Mouse (Mus musculus) hindbrain, embryonic 10.5 days (tissue): ENCODE results near the gene Rps15. TPM values are rescaled to one million over a fixed set of nuclear protein-coding genes. Genes with fewer than 3 reads are reported as not detected.

Source experiments
- DNase-seq: peaks from one replicate; pipeline ENCODE4 v3.0.0-alpha.2; 2017; ENCODE audit warnings: low spot score
- H3K27ac ChIP-seq: fragments of 300-500 bp; sonication (generic); 2 replicates; pipeline ENCODE4 v1.5.1; 2016; ENCODE audit warnings: mild to moderate bottlenecking, moderate library complexity
- H3K27me3 ChIP-seq: fragments of 300-500 bp; sonication (generic); 2 replicates; pipeline ENCODE4 v1.6.1; 2016; ENCODE audit warnings: mild to moderate bottlenecking; ENCODE audit not compliant: poor library complexity, insufficient read depth, severe bottlenecking
- H3K36me3 ChIP-seq: fragments of 300-500 bp; sonication (generic); 2 replicates; pipeline ENCODE4 v1.6.1; 2016; ENCODE audit warnings: mild to moderate bottlenecking, moderate library complexity
- H3K4me1 ChIP-seq: fragments of 300-500 bp; sonication (generic); replicated peaks from 2 replicates; pipeline ENCODE4 v1.6.1; 2016; ENCODE audit warnings: mild to moderate bottlenecking
- H3K4me3 ChIP-seq: fragments of 300-500 bp; sonication (generic); 2 replicates; pipeline ENCODE4 v1.5.1; 2016; ENCODE audit warnings: mild to moderate bottlenecking, moderate library complexity
- H3K9me3 ChIP-seq: fragments of 300-500 bp; sonication (generic); 2 replicates; pipeline ENCODE4 v1.6.1; 2016; ENCODE audit warnings: mild to moderate bottlenecking, moderate library complexity
- WGBS: fragments of 180-500 bp; shearing (Covaris S2); methylation state at CpG from one replicate; pipeline ENCODE4 v1.1.7; 2016; 5-methylcytosine and 5-hydroxymethylcytosine counted together
- polyA plus RNA-seq: library from polyadenylated mRNA; unstranded; fragments of >200 nt; fragmentation: Nextera tagmentation; extraction: Ambion mirVana; gene quantifications from 2 replicates; pipeline ENCODE4 v1.2.1, GENCODE M21; 2016

The Rps15 gene
- polyA plus RNA-seq, 1 experiment from 2014 or later, result 971 TPM

DNA sequence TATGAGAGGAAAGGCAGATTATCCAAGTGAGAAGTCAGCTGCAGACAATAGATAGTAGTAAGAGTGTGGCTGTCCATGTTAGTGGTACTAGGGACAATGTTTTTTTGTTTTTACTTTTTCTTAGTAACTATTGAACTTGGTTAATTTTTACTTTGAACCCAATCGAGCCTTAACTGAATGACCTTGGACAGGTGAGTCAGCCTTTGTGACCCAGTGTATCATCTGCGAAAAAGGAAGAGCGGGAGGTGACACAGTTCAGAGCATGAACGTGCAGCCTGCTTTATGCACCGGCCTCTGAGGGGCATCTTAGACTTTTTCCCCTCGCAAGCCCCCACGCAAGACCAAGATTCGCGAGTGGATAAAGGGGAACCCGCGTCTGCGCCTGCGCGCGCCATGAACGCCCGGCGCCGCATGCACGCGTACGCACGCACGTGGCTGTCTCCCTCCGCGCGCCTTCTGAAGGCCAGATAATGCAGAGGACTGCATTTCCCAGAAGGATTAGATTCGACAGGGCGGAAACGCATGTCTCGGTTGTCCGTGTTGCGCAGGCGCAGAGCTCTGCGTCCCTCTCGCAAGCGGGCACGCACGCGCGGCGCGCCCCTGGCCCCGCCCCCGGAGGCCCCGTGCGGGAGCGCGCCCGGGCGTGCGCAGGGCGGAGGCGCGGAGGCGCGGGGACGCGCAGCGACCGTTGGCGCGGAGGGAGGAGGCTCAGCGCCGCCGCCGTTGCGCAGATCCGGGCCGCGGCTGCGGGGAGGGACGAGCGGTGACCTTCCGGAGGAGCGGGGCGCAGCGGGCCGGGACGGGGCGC lies 27.7 kb upstream of the Rps15 start:
- peaks cover 25% of the 10 kb centered on the region for H3K36me3 ChIP-seq
- H3K9me3 ChIP-seq, result no peaks in the 10 kb centered on the region
- peak; percentile 98 for DNase-seq
- peaks cover 64% of the 10 kb centered on the region for H3K4me1 ChIP-seq
- no peaks in the 10 kb centered on the region for H3K27me3 ChIP-seq
- peak overlapping the region; percentile 88 for H3K4me3 ChIP-seq
- 2% methylated on average over 81 of the region's 81 CpGs for WGBS
- peak overlapping the region; percentile 97 for H3K27ac ChIP-seq

DNA sequence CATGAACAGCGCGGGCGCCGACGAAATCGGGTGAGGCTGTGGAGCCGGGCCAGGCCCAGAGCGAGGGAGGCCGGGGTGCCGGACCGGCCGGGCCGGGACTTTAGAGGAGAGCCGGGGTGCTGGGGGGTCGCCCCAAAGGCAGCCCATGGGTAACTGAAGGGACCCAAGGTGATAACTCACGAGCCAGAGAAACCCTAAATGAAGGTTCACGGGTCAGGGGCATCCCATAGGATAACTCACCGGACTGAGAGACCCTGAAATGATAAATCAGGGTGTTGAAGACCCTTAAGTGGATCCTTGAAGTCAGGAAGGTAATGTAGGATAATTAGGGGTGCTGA lies 27.1 kb upstream of the Rps15 start:
- Histone ChIP-seq H3K36me3 (peaks cover 31% of the 10 kb centered on the region), H3K9me3 (no peaks in the 10 kb centered on the region), H3K27ac (peak overlapping the region; percentile 97), H3K4me1 (peaks cover 63% of the 10 kb centered on the region), H3K4me3 (peak overlapping the region; percentile 88), H3K27me3 (no peaks in the 10 kb centered on the region)
- no peak for DNase-seq
- under 1% methylated on average over 18 of the region's 18 CpGs for WGBS

DNA sequence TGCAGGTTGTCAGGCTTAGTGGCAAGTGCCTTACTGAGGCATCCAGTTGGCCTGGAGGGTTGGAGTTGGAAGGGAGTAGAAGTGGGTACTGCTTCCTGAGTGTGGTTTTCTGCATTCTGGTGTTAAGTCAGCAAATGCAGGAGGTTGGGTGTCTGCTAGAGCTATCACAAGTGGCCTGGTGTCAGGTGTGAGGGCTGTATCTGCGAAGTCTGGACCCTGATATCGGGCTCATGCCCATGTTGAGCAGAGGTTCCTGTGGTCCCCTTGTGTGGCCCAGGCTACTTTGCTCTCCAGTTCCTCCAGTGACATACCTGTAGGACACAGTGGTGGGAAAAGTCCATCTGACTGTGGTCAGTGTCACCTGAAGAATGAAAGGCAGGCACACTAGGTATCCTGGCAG lies 22.2 kb upstream of the Rps15 start:
- H3K4me3 ChIP-seq, result 0 out of 2 replicates have a peak overlapping the region, but pooled peaks have one; percentile 2
- peaks cover 64% of the 10 kb centered on the region for H3K4me1 ChIP-seq
- no peak for DNase-seq
- H3K27me3 ChIP-seq, result no peaks in the 10 kb centered on the region
- H3K9me3 ChIP-seq, result no peaks in the 10 kb centered on the region
- no peak overlapping the region for H3K27ac ChIP-seq
- peaks cover 75% of the 10 kb centered on the region for H3K36me3 ChIP-seq
- 98% methylated on average over 2 of the region's 2 CpGs for WGBS

DNA sequence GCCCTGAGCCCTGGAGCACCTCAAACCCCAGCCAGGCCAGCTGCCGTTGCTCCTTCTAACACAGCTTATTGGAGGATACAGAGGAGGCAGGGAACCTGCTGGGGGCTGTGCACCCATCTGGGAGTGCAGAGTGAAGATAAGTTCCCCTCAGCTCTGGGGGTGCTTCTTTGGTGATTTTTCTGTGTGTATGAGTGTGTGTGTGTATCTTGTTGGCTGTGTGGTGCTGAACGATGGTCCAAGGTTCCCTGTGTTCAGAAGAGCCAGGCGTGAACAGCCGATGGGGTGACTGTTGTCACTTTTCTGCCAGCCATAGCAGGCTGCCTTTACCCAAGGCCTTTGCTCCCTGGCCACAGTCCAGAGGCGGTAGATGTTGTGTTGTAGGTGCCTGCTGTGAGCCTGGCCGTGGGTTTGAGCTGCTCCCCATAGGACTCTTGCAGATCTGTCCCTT lies 21.5 kb upstream of the Rps15 start:
- WGBS, result 88% methylated on average over 6 of the region's 6 CpGs
- H3K27ac ChIP-seq, result no peak overlapping the region
- DNase-seq, result no peak
- H3K27me3 ChIP-seq, result no peaks in the 10 kb centered on the region
- peak overlapping the region; percentile 2; the same call in 1 of the 2 replicates for H3K4me3 ChIP-seq
- no peaks in the 10 kb centered on the region for H3K9me3 ChIP-seq
- H3K36me3 ChIP-seq, result peaks cover 82% of the 10 kb centered on the region
- peaks cover 60% of the 10 kb centered on the region for H3K4me1 ChIP-seq

GRCm38 (mm10) chr10:80271186-80271843 lies 20.9 kb upstream of the Rps15 start:
- DNase-seq, result no peak
- Histone ChIP-seq H3K9me3 (no peaks in the 10 kb centered on the region), H3K36me3 (peaks cover 87% of the 10 kb centered on the region), H3K27ac (no peak overlapping the region; the same call in 1 of the 2 replicates), H3K27me3 (no peaks in the 10 kb centered on the region), H3K4me3 (no peak overlapping the region), H3K4me1 (peaks cover 55% of the 10 kb centered on the region)
- whole genome bisulfite sequencing, result 92% methylated on average over 5 of the region's 5 CpGs

GRCm38 (mm10) chr10:80271870-80272585 lies 20.2 kb upstream of the Rps15 start:
- Histone ChIP-seq H3K27ac (no peak overlapping the region), H3K9me3 (no peaks in the 10 kb centered on the region), H3K4me3 (peak overlapping the region; percentile 14; the same call in 1 of the 2 replicates), H3K4me1 (peaks cover 47% of the 10 kb centered on the region), H3K27me3 (no peaks in the 10 kb centered on the region), H3K36me3 (peaks cover 91% of the 10 kb centered on the region)
- DNase-seq, result no peak
- 91% methylated on average over 8 of the region's 8 CpGs for WGBS

DNA sequence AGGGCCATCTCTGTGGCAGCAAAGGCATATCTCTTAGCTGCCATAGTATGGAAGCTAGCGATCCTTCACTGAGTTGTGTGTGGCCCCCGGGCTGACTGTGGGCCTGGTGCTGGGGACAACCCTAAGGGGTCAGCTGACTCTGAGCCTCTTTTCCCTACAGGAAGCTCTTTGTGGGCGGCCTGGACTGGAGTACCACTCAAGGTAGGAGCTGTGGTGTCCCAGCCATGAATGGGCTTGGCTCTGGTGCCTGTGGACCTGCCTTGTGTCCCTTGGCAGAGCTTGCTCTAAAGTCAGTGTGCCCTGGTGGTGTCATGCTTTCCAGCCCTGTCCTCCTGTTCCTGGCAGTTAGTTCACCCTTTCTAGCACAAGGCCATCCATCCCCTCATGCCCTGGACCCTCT lies 18.4 kb upstream of the Rps15 start:
- 88% methylated on average over 3 of the region's 3 CpGs for WGBS
- peaks cover 30% of the 10 kb centered on the region for H3K4me1 ChIP-seq
- DNase-seq, result no peak
- H3K9me3 ChIP-seq, result no peaks in the 10 kb centered on the region
- peaks cover 94% of the 10 kb centered on the region for H3K36me3 ChIP-seq
- H3K27me3 ChIP-seq, result no peaks in the 10 kb centered on the region
- no peak overlapping the region for H3K27ac ChIP-seq
- peak overlapping the region; percentile 9; the same call in 1 of the 2 replicates for H3K4me3 ChIP-seq

GRCm38 (mm10) chr10:80276238-80276637 lies 16.0 kb upstream of the Rps15 start:
- Histone ChIP-seq H3K4me3 (no peak overlapping the region), H3K27me3 (no peaks in the 10 kb centered on the region), H3K9me3 (no peaks in the 10 kb centered on the region), H3K36me3 (peaks cover 95% of the 10 kb centered on the region), H3K27ac (no peak overlapping the region), H3K4me1 (peaks cover 13% of the 10 kb centered on the region)
- no peak for DNase-seq
- WGBS, result 90% methylated on average over 5 of the region's 5 CpGs

DNA sequence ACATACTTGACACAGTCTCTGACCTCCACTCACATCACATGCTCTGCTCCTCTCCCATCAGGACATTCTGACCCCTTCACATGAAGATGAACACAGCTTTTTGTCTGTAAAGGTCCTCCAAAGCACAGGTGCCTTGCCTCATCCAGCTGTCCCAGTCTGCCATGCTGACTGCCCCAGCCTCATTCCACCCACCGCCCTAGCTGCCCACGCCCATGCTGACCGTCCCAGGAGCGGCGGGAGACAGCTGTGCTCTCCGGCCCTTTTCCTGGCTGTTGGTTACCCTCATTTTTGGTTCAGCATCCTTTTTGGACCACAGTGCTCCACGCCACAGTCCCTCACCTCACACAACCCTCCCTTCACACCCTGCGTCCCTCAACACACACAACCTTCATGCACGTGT lies 13.9 kb upstream of the Rps15 start:
- H3K36me3 ChIP-seq, result peaks cover 100% of the 10 kb centered on the region
- DNase-seq, result no peak
- no peak overlapping the region for H3K4me3 ChIP-seq
- H3K27me3 ChIP-seq, result no peaks in the 10 kb centered on the region
- 95% methylated on average over 9 of the region's 9 CpGs for WGBS
- peaks cover 10% of the 10 kb centered on the region for H3K4me1 ChIP-seq
- H3K27ac ChIP-seq, result no peak overlapping the region
- H3K9me3 ChIP-seq, result no peaks in the 10 kb centered on the region

GRCm38 (mm10) chr10:80279273-80279672 lies 13.0 kb upstream of the Rps15 start:
- H3K9me3 ChIP-seq, result no peaks in the 10 kb centered on the region
- peaks cover 10% of the 10 kb centered on the region for H3K4me1 ChIP-seq
- DNase-seq, result no peak
- no peaks in the 10 kb centered on the region for H3K27me3 ChIP-seq
- H3K4me3 ChIP-seq, result no peak overlapping the region
- WGBS, result 95% methylated on average over 12 of the region's 12 CpGs
- peaks cover 100% of the 10 kb centered on the region for H3K36me3 ChIP-seq
- H3K27ac ChIP-seq, result no peak overlapping the region

DNA sequence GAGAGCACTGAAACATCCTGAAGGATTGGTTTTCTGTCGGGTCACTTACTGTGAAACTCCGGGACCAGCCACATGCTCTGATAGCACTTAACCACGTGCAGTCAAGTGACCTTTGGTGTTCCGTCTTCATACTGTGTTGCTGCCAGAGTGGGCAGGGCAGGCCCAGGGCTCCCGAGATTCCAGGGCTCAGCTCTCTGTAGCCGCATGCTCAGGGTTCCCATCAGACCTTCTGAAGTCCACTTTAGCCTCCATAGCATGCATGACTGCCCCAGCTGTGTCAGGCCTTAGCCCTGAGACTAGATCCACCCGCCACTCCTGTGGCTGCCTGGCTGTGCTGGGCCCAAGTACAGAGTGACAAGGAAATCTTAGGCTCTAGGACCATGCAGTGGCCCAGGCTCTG lies 10.9 kb upstream of the Rps15 start:
- Histone ChIP-seq H3K27me3 (no peaks in the 10 kb centered on the region), H3K4me1 (peaks cover 14% of the 10 kb centered on the region), H3K4me3 (0 out of 2 replicates have a peak overlapping the region, but pooled peaks have one; percentile 18), H3K36me3 (peaks cover 100% of the 10 kb centered on the region), H3K9me3 (no peaks in the 10 kb centered on the region), H3K27ac (no peak overlapping the region)
- 84% methylated on average over 7 of the region's 7 CpGs for WGBS
- DNase-seq, result no peak

DNA sequence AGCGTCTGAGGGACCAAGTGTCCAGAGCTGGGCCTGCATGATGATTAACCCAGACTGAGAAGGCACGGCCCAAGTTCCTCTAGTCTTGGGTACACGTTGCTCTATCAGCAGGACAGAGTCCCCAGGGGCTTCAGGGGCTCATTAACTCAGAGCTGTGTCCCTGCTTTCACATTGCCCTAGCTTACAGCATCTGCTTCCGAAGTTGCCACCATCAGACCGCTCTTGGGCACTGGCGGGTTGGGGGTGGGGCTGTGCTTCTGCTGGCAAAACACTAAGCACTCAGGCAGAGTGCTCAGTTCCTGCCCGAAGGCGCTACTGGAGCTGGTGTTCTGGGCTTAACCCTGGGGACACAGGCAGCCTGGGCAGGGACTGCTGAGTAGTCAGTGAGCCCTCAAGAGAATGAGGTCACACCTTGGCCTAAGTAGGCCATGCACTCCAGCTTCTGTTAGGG lies 10.3 kb upstream of the Rps15 start:
- Histone ChIP-seq H3K4me3 (no peak overlapping the region), H3K36me3 (peaks cover 100% of the 10 kb centered on the region), H3K9me3 (no peaks in the 10 kb centered on the region), H3K4me1 (peaks cover 14% of the 10 kb centered on the region), H3K27me3 (no peaks in the 10 kb centered on the region), H3K27ac (no peak overlapping the region)
- DNase-seq, result no peak
- WGBS, result 87% methylated on average over 8 of the region's 8 CpGs
